Mouse (Mus musculus) heart, postnatal 10 days (tissue): ENCODE data around the gene Myom1. TPM values are rescaled to one million over a fixed set of nuclear protein-coding genes. Genes with fewer than 3 reads are reported as not detected.

Experiments
- DNase-seq, 2 experiments: peaks; one replicate each; pipeline ENCODE4 v3.0.0; 2021
- intact Hi-C: fragments of 180-260 bp; cut with DNase I; formaldehyde crosslinking; loops from one replicate; pipeline ENCODE4 v1.15.1; 2025
- total RNA-seq, 2 experiments: library from RNA; stranded (reverse); gene quantifications; 2 replicates each; pipeline ENCODE4 v1.2.3; 2021

Myom1 gene
- total RNA-seq, 2 experiments from 2014 or later, result 1,058 to 1,064 TPM

GRCm38 (mm10) chr17:71089781-71090480 lies 87.5 kb downstream of the Myom1 start:
- intact Hi-C loops, result loop anchor here (5.0 kb wide), 1 partner anchor 107 kb away; no protein-coding TSS in a partner anchor
- DNase-seq, result no peak

- no peak for DNase-seq
- intact Hi-C loops, result no loop called here
These were observed 88.6 kb downstream of the Myom1 start for GRCm38 (mm10) chr17:71091024-71091423.

GRCm38 (mm10) chr17:71092341-71092740 lies 89.9 kb downstream of the Myom1 start:
- intact Hi-C loops, result no loop called here
- DNase-seq, result no peak

- no peak for DNase-seq
- intact Hi-C loops, result no loop called here
These were observed 91.4 kb downstream of the Myom1 start for GRCm38 (mm10) chr17:71093793-71094192.

- intact Hi-C loops, result no loop called here
- DNase-seq, result no peak
These were observed 92.0 kb downstream of the Myom1 start for GRCm38 (mm10) chr17:71094438-71094837.

GRCm38 (mm10) chr17:71096557-71097208 lies 94.2 kb downstream of the Myom1 start:
- intact Hi-C loops, result no loop called here
- DNase-seq, result no peak

- intact Hi-C loops, result no loop called here
- peak; percentile 55 to 56 for DNase-seq
These were observed 94.8 kb downstream of the Myom1 start for GRCm38 (mm10) chr17:71097209-71097597.

GRCm38 (mm10) chr17:71098606-71099005 lies 96.2 kb downstream of the Myom1 start:
- no peak for DNase-seq
- intact Hi-C loops, result no loop called here

GRCm38 (mm10) chr17:71102571-71103551 lies 100.4 kb downstream of the Myom1 start:
- DNase-seq, result peak; percentile 48 to 60
- intact Hi-C loops, result no loop called here

- intact Hi-C loops, result no loop called here
- no peak for DNase-seq
These were observed 102.9 kb downstream of the Myom1 start for GRCm38 (mm10) chr17:71105297-71105696.

- intact Hi-C loops, result no loop called here
These were observed 103.8 kb downstream of the Myom1 start for GRCm38 (mm10) chr17:71106250-71106649.

GRCm38 (mm10) chr17:71110753-71111265 lies 108.4 kb downstream of the Myom1 start:
- no peak for DNase-seq
- intact Hi-C loops, result no loop called here

More at GRCm38 (mm10) chr17:71106250-71106649, 103.8 kb downstream of the Myom1 start:
- DNase-seq, result no peak

- intact Hi-C loops, result no loop called here
These were observed 110.3 kb downstream of the Myom1 start for GRCm38 (mm10) chr17:71112689-71113088.

GRCm38 (mm10) chr17:71114282-71114681 lies 111.8 kb downstream of the Myom1 start:
- intact Hi-C loops, result no loop called here
- DNase-seq, result no peak

More at GRCm38 (mm10) chr17:71112689-71113088, 110.3 kb downstream of the Myom1 start:
- DNase-seq, result no peak

GRCm38 (mm10) chr17:71117956-71118355 lies 115.5 kb downstream of the Myom1 start:
- intact Hi-C loops, result no loop called here
- no peak for DNase-seq

GRCm38 (mm10) chr17:71118607-71119006 lies 116.2 kb downstream of the Myom1 start:
- intact Hi-C loops, result no loop called here
- DNase-seq, result no peak

GRCm38 (mm10) chr17:71120626-71121025 lies 118.2 kb downstream of the Myom1 start:
- peak in 1 of 2 experiments; percentile 33 for DNase-seq
- intact Hi-C loops, result no loop called here

- intact Hi-C loops, result no loop called here
- no peak for DNase-seq
These were observed 121.7 kb downstream of the Myom1 start for GRCm38 (mm10) chr17:71124061-71124670.

GRCm38 (mm10) chr17:71124674-71125073 lies 122.2 kb downstream of the Myom1 start:
- DNase-seq, result no peak
- intact Hi-C loops, result no loop called here

GRCm38 (mm10) chr17:71125519-71125918 lies 123.1 kb downstream of the Myom1 start:
- intact Hi-C loops, result no loop called here
- no peak for DNase-seq
